Mouse (Mus musculus) lung, adult 2 months (tissue): ENCODE results near the gene Tnf.
A peak's percentile ranks its signal among the peaks of the same experiment; 100 is the strongest.

ENCODE experiments used
- CTCF ChIP-seq: fragments of 200-500 bp; IDR thresholded peaks from 2 replicates; pipeline ENCODE4 v1.5.1; 2011; ENCODE audit warnings: mild to moderate bottlenecking, low read length, control low read depth; ENCODE audit not compliant: insufficient read depth
- POLR2A ChIP-seq: fragments of 200-500 bp; IDR thresholded peaks from 2 replicates; pipeline ENCODE4 v1.6.1; 2011; ENCODE audit warnings: low read depth, mild to moderate bottlenecking, control low read depth, low read length, borderline replicate concordance; ENCODE audit errors: extremely low read depth

DNA sequence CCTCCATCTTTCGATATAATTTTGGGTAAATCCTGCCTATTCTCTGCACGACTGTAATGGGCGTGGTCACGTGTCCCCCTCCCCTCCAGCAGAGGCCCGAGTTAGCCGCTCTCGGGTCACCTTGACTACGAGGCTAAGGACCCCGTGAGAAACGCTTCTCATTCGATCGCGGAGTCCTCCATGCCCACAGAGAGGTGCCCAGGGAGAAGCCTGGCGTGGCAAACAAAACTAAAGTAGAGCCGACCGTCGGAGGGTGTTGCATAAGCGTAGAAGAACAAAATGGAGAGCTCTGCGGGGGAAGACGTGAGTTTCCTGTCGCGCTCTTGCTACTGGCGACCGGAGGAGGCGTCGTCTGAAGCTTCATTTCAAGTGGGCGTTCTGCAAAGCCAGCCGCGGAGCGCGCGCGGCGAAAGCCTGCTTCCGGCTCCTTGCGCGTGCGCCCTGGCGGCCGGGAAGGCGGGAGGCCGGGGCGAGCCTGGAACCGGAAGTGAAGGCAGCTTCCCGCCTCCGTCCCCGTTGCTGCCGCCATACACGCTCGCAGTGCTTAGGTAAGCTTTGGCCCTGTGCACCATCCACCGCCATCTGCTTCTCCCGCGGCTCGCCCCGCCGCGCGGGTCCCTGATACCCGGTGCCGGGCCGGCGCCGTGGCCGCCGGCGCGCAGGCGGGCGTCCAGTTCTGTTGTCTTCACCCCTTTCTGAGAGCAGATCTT, 39.7 kb upstream of the Tnf start, which contains the start of gene Ddx39b:
- TF ChIP-seq POLR2A: peak; percentile 92; the same call in 1 of the 2 replicates
- no peak for TF ChIP-seq CTCF
